Mouse (Mus musculus) forebrain, postnatal 0 days (tissue): ENCODE measurements around the gene Tmem201. TPM values are rescaled to one million over a fixed set of nuclear protein-coding genes. Genes with fewer than 3 reads are reported as not detected.

Experiments
- ATAC-seq: fragments of 200-750 bp; cut with Nextera tagmentation; 2 replicates; pipeline ENCODE4 v1.8.0; 2017; ENCODE audit warnings: mild to moderate bottlenecking, moderate library complexity
- DNase-seq: peaks from one replicate; pipeline ENCODE4 v3.0.0-alpha.2; 2015
- H3K27ac ChIP-seq: fragments of 300-500 bp; sonication (generic); 2 replicates; pipeline ENCODE4 v1.5.1; 2014; ENCODE audit warnings: low read depth, mild to moderate bottlenecking, antibody characterized with exemption, low read length, moderate library complexity, mixed read lengths
- H3K27me3 ChIP-seq: fragments of 300-500 bp; sonication (generic); 2 replicates; pipeline ENCODE4 v1.6.1; 2014; ENCODE audit warnings: mild to moderate bottlenecking, low read length, mixed read lengths; ENCODE audit not compliant: insufficient read depth
- H3K36me3 ChIP-seq: fragments of 300-500 bp; sonication (generic); 2 replicates; pipeline ENCODE4 v1.6.1; 2014; ENCODE audit warnings: mild to moderate bottlenecking, moderate library complexity; ENCODE audit not compliant: insufficient read depth
- H3K4me1 ChIP-seq: fragments of 300-500 bp; sonication (generic); 2 replicates; pipeline ENCODE4 v1.6.1; 2014; ENCODE audit warnings: antibody characterized with exemption; ENCODE audit not compliant: insufficient read depth
- H3K4me2 ChIP-seq: fragments of 300-500 bp; sonication (generic); 2 replicates; pipeline ENCODE4 v1.6.1; 2014; ENCODE audit warnings: low read depth, mild to moderate bottlenecking, moderate library complexity
- H3K4me3 ChIP-seq: fragments of 300-500 bp; sonication (generic); 2 replicates; pipeline ENCODE4 v1.5.1; 2014; ENCODE audit warnings: low read depth, low read length, mixed read lengths
- H3K9ac ChIP-seq: fragments of 300-500 bp; sonication (generic); 2 replicates; pipeline ENCODE4 v1.6.1; 2014; ENCODE audit warnings: mild to moderate bottlenecking
- H3K9me3 ChIP-seq: fragments of 300-500 bp; sonication (generic); 2 replicates; pipeline ENCODE4 v1.6.1; 2016; ENCODE audit warnings: low read length
- CTCF ChIP-seq: sonication (generic); IDR thresholded peaks from 2 replicates; pipeline ENCODE4 v1.5.1; 2016; ENCODE audit warnings: antibody characterized with exemption, control low read depth, low read depth
- WGBS: fragments of 180-500 bp; shearing (Covaris S2); extraction: QIAGEN DNeasy Blood & Tissue Kit; methylation state at CpG from one replicate; pipeline ENCODE4 v1.1.7; 2014; 5-methylcytosine and 5-hydroxymethylcytosine counted together
- polyA plus RNA-seq: library from polyadenylated mRNA; unstranded; fragments of >200 nt; fragmentation: Nextera tagmentation; extraction: Ambion mirVana; gene quantifications from 2 replicates; pipeline ENCODE4 v1.2.1, GENCODE M21; 2015
- total RNA-seq: library from RNA; depleted of rRNA; stranded (reverse); fragments of >200 nt; gene quantifications from 2 replicates; pipeline ENCODE4 v1.2.3, GENCODE M21; 2014

Gene Tmem201
- total and polyA plus RNA-seq, 2 experiments from 2014 or later: 39.6 to 50.7 TPM

GRCm38 (mm10) chr4:149734730-149735475 lies 2.9 kb downstream of the Tmem201 start:
- no peak overlapping the region for H3K9ac ChIP-seq
- H3K4me1 ChIP-seq: peaks cover 26% of the 10 kb centered on the region
- no peak overlapping the region for H3K27ac ChIP-seq
- 70% methylated on average over 10 of the region's 10 CpGs for WGBS
- no peak overlapping the region for H3K4me2 ChIP-seq
- ATAC-seq (no peak), DNase-seq (no peak)
- TF ChIP-seq CTCF: 0 out of 2 replicates have a peak, but pooled peaks have one; percentile 7
- H3K9me3 ChIP-seq: no peaks in the 10 kb centered on the region
- no peaks in the 10 kb centered on the region for H3K27me3 ChIP-seq
- no peak overlapping the region for H3K4me3 ChIP-seq
- H3K36me3 ChIP-seq: peaks cover 12% of the 10 kb centered on the region

GRCm38 (mm10) chr4:149734246-149734645 lies 3.6 kb downstream of the Tmem201 start:
- Histone ChIP-seq H3K9me3 (no peaks in the 10 kb centered on the region), H3K4me1 (peaks cover 26% of the 10 kb centered on the region), H3K4me2 (peak overlapping the region; percentile 9; the same call in 1 of the 2 replicates), H3K27me3 (no peaks in the 10 kb centered on the region), H3K4me3 (no peak overlapping the region), H3K27ac (peak overlapping the region; percentile 40; the same call in 1 of the 2 replicates), H3K9ac (no peak overlapping the region), H3K36me3 (peaks cover 18% of the 10 kb centered on the region)
- ATAC-seq: no peak
- DNase-seq: no peak
- no peak for TF ChIP-seq CTCF
- WGBS: 79% methylated on average over 6 of the region's 6 CpGs

- peak overlapping the region; percentile 9; the same call in 1 of the 2 replicates for H3K4me2 ChIP-seq
- peak; percentile 47 for DNase-seq
- no peak overlapping the region for H3K9ac ChIP-seq
- 36% methylated on average over 6 of the region's 6 CpGs for WGBS
- no peak overlapping the region for H3K4me3 ChIP-seq
- ATAC-seq: no peak
- TF ChIP-seq CTCF: no peak
- H3K4me1 ChIP-seq: peaks cover 26% of the 10 kb centered on the region
- peaks cover 23% of the 10 kb centered on the region for H3K36me3 ChIP-seq
- H3K9me3 ChIP-seq: no peaks in the 10 kb centered on the region
- H3K27me3 ChIP-seq: no peaks in the 10 kb centered on the region
- peak overlapping the region; percentile 40; the same call in 1 of the 2 replicates for H3K27ac ChIP-seq
Observed at GRCm38 (mm10) chr4:149733748-149734147, 4.1 kb downstream of the Tmem201 start.

- Histone ChIP-seq H3K27me3 (no peaks in the 10 kb centered on the region), H3K4me3 (no peak overlapping the region), H3K4me1 (peaks cover 26% of the 10 kb centered on the region), H3K9ac (no peak overlapping the region), H3K27ac (no peak overlapping the region), H3K9me3 (no peaks in the 10 kb centered on the region), H3K4me2 (no peak overlapping the region), H3K36me3 (peaks cover 30% of the 10 kb centered on the region)
- ATAC-seq (no peak), DNase-seq (no peak)
- no peak for TF ChIP-seq CTCF
- WGBS: 78% methylated on average over 10 of the region's 10 CpGs
Observed at GRCm38 (mm10) chr4:149732800-149733199, 5.0 kb downstream of the Tmem201 start.

- Histone ChIP-seq H3K9me3 (no peaks in the 10 kb centered on the region), H3K9ac (no peak overlapping the region), H3K36me3 (peaks cover 35% of the 10 kb centered on the region), H3K4me3 (no peak overlapping the region), H3K27me3 (no peaks in the 10 kb centered on the region), H3K27ac (no peak overlapping the region), H3K4me1 (peaks cover 26% of the 10 kb centered on the region), H3K4me2 (no peak overlapping the region)
- ATAC-seq (no peak), DNase-seq (no peak)
- TF ChIP-seq CTCF: no peak
- WGBS: 85% methylated on average over 3 of the region's 3 CpGs
Observed at GRCm38 (mm10) chr4:149732313-149732712, 5.5 kb downstream of the Tmem201 start.

GRCm38 (mm10) chr4:149730827-149731226 lies 7.0 kb downstream of the Tmem201 start:
- Histone ChIP-seq H3K27me3 (no peaks in the 10 kb centered on the region), H3K4me3 (no peak overlapping the region), H3K9ac (no peak overlapping the region), H3K4me2 (no peak overlapping the region), H3K9me3 (no peaks in the 10 kb centered on the region), H3K4me1 (peaks cover 21% of the 10 kb centered on the region), H3K36me3 (peaks cover 49% of the 10 kb centered on the region), H3K27ac (no peak overlapping the region)
- ATAC-seq: no peak
- WGBS: 85% methylated on average over 7 of the region's 7 CpGs
- no peak for TF ChIP-seq CTCF
- DNase-seq: no peak

GRCm38 (mm10) chr4:149728810-149729209 lies 9.0 kb downstream of the Tmem201 start:
- no peak for TF ChIP-seq CTCF
- H3K27me3 ChIP-seq: no peaks in the 10 kb centered on the region
- no peaks in the 10 kb centered on the region for H3K9me3 ChIP-seq
- no peak overlapping the region for H3K4me3 ChIP-seq
- no peak overlapping the region for H3K9ac ChIP-seq
- ATAC-seq (no peak), DNase-seq (no peak)
- peaks cover 57% of the 10 kb centered on the region for H3K36me3 ChIP-seq
- peaks cover 8% of the 10 kb centered on the region for H3K4me1 ChIP-seq
- H3K27ac ChIP-seq: no peak overlapping the region
- H3K4me2 ChIP-seq: no peak overlapping the region
- WGBS: 81% methylated on average over 8 of the region's 8 CpGs
